Mouse (Mus musculus): ENCODE measurements around the gene Il21.

GRCm38 (mm10) chr3:37191953-37192352, 40.5 kb downstream of the Il21 start:
- TF ChIP-seq EP300 (IDR thresholded peaks at IDR 0.05; ENCODE audit: low read depth) (no peak), CTCF (IDR thresholded peaks at IDR 0.05; ENCODE audit: low read depth) (no peak)

Measured in liver, embryonic 14.5 days (tissue).